Mouse (Mus musculus): ENCODE data around the gene Vmn1r85. TPM values are rescaled to one million over a fixed set of nuclear protein-coding genes. Genes with fewer than 3 reads are reported as not detected.

Gene Vmn1r85
- polyA plus RNA-seq, 1 experiment, result not detected

DNA sequence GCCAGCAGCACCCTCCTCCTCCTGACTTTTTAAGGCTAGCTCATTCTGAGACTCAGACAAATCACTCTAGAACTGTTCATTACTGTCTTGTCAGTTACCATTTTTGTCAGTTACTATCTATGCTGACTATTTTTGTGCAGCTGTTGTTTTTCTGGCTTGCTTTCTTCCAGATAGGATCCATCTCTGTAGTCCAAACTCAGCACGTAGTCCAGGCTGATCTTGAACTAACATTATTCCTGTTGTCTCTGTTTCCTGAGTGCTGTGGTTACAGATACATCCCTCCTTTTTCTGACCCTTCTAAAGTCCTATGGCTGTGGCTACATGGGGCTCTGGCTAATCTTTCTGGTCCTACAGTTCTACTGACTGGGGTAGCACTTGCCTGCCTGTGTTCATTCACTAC lies 55.8 kb downstream of the Vmn1r85 start:
- peaks cover 6% of the 10 kb centered on the region; the same call in 1 of the 2 replicates for H3K36me3 ChIP-seq (ENCODE audit: control insufficient read depth, insufficient read depth, low read length)
- H3K27me3 ChIP-seq (ENCODE audit: control insufficient read depth, insufficient read depth, low read length), result peaks cover 12% of the 10 kb centered on the region; the same call in 1 of the 2 replicates
- DNase-seq, result no peak
- WGBS, result 83% methylated on average over 1 of the region's 1 CpGs
- no peak for TF ChIP-seq CTCF (IDR thresholded peaks at IDR 0.05; ENCODE audit: borderline replicate concordance, control insufficient read depth, extremely low read depth, insufficient read depth, low read length, poor library complexity)
- TF ChIP-seq POLR2A (IDR thresholded peaks at IDR 0.05; ENCODE audit: control insufficient read depth, extremely low read depth, insufficient read depth, low read length, poor library complexity), result no peak
- H3K4me1 ChIP-seq (replicated peaks; ENCODE audit: control insufficient read depth, insufficient read depth, low read length), result peaks cover 28% of the 10 kb centered on the region
- H3K4me3 ChIP-seq (ENCODE audit: control insufficient read depth, insufficient read depth, low read length), result no peak overlapping the region
- H3K27ac ChIP-seq (ENCODE audit: control insufficient read depth, insufficient read depth, low read length), result no peak overlapping the region

DNA sequence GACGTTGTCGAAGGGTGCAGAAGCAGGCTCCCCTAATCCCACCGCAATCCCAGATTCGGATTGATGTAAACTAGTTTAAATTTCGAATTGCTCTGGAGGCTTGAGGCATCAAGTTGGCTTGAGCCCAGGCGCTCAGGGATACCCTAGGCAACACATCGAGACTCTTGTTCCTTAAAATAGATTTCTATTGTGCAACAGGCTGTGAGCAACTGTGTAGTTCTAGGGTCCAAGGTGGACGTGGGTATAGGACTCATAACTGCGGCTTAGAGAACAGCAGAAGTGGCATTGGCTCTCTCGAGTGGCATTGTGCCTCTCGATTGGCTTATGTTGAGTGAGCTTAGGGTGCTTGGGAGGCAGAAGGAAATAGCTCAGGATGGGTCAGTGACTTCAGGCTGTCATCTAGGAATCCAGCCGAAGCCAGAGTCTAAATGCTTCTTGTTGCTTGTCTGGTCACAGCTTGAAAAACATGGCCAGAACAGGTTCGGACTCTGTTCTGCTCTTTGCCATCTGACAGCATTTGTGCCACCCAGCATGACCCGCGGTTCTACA lies 56.3 kb downstream of the Vmn1r85 start:
- no peak for DNase-seq
- Histone ChIP-seq H3K4me3 (ENCODE audit: control insufficient read depth, insufficient read depth, low read length) (peak overlapping the region; percentile 84), H3K27ac (ENCODE audit: control insufficient read depth, insufficient read depth, low read length) (peak overlapping the region; percentile 74), H3K36me3 (ENCODE audit: control insufficient read depth, insufficient read depth, low read length) (peaks cover 6% of the 10 kb centered on the region; the same call in 1 of the 2 replicates), H3K4me1 (replicated peaks; ENCODE audit: control insufficient read depth, insufficient read depth, low read length) (peaks cover 28% of the 10 kb centered on the region), H3K27me3 (ENCODE audit: control insufficient read depth, insufficient read depth, low read length) (peaks cover 7% of the 10 kb centered on the region; the same call in 1 of the 2 replicates)
- TF ChIP-seq POLR2A (IDR thresholded peaks at IDR 0.05; ENCODE audit: control insufficient read depth, extremely low read depth, insufficient read depth, low read length, poor library complexity) (no peak), CTCF (IDR thresholded peaks at IDR 0.05; ENCODE audit: borderline replicate concordance, control insufficient read depth, extremely low read depth, insufficient read depth, low read length, poor library complexity) (no peak)
- 11% methylated on average over 15 of the region's 15 CpGs for WGBS

DNA sequence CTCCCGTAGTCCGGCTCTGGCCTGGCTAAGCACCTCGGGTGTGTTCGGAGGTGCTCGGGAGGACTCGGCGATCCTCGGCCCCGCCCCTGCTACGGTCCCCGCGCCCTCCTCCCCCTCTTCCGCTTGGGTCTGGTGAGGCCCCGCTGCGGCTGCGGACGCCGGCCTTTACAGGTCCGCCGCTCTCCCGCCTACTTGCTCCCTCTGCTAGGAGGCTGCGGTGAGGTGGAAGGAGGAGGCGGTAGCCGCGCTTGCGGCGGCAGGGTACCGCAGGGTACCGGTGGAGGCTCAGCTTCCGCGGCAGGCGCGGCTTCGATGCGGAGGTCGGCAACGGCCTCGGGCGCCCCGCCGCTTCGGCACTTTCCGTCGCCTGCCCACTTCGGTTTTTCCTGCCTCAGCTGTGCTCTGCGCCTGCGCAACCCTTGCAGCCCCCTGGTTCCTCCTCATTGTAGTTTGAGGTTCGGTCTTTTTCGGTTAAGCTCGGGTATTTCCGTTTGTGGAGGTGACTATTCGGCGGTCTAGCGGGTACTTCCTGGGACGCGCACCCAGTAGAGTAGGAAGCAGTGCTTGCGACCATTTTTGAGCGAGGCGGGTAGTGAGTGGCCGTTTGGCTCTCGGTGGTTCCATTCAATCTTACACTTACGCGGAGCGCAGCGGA lies 56.9 kb downstream of the Vmn1r85 start, which contains the start of gene Ube2m:
TSS of gene Ube2m (minus strand) at position 375 of the 655 bp plus-strand sequence.
- TF ChIP-seq POLR2A (IDR thresholded peaks at IDR 0.05; ENCODE audit: control insufficient read depth, extremely low read depth, insufficient read depth, low read length, poor library complexity) (peak; percentile 92), CTCF (IDR thresholded peaks at IDR 0.05; ENCODE audit: borderline replicate concordance, control insufficient read depth, extremely low read depth, insufficient read depth, low read length, poor library complexity) (no peak)
- DNase-seq, result peak; percentile 100
- H3K27me3 ChIP-seq (ENCODE audit: control insufficient read depth, insufficient read depth, low read length), result peaks cover under 1% of the 10 kb centered on the region; the same call in 1 of the 2 replicates
- peaks cover 6% of the 10 kb centered on the region; the same call in 1 of the 2 replicates for H3K36me3 ChIP-seq (ENCODE audit: control insufficient read depth, insufficient read depth, low read length)
- peaks cover 25% of the 10 kb centered on the region for H3K4me1 ChIP-seq (replicated peaks; ENCODE audit: control insufficient read depth, insufficient read depth, low read length)
- peak within 1 kb of the TSS; percentile 87 for H3K27ac ChIP-seq (ENCODE audit: control insufficient read depth, insufficient read depth, low read length)
- H3K4me3 ChIP-seq (ENCODE audit: control insufficient read depth, insufficient read depth, low read length), result peak within 1 kb of the TSS; percentile 84
- under 1% methylated on average over 63 of the region's 65 CpGs for WGBS

- under 1% methylated on average over 33 of the region's 33 CpGs for WGBS
Measured at GRCm38 (mm10) chr7:13037366-13037765, 57.6 kb downstream of the Vmn1r85 start.

GRCm38 (mm10) chr7:13036806-13037205 lies 58.2 kb downstream of the Vmn1r85 start:
- peaks cover 25% of the 10 kb centered on the region for H3K4me1 ChIP-seq (replicated peaks; ENCODE audit: control insufficient read depth, insufficient read depth, low read length)
- WGBS, result 35% methylated on average over 4 of the region's 4 CpGs
- H3K36me3 ChIP-seq (ENCODE audit: control insufficient read depth, insufficient read depth, low read length), result peaks cover 13% of the 10 kb centered on the region
- no peak for DNase-seq
- H3K27me3 ChIP-seq (ENCODE audit: control insufficient read depth, insufficient read depth, low read length), result no peaks in the 10 kb centered on the region
- H3K27ac ChIP-seq (ENCODE audit: control insufficient read depth, insufficient read depth, low read length), result no peak overlapping the region
- H3K4me3 ChIP-seq (ENCODE audit: control insufficient read depth, insufficient read depth, low read length), result peak overlapping the region; percentile 84; the same call in 1 of the 2 replicates
- TF ChIP-seq POLR2A (IDR thresholded peaks at IDR 0.05; ENCODE audit: control insufficient read depth, extremely low read depth, insufficient read depth, low read length, poor library complexity) (no peak), CTCF (IDR thresholded peaks at IDR 0.05; ENCODE audit: borderline replicate concordance, control insufficient read depth, extremely low read depth, insufficient read depth, low read length, poor library complexity) (no peak)

More at GRCm38 (mm10) chr7:13037366-13037765, 57.6 kb downstream of the Vmn1r85 start:
- Histone ChIP-seq H3K27me3 (ENCODE audit: control insufficient read depth, insufficient read depth, low read length) (no peaks in the 10 kb centered on the region), H3K36me3 (ENCODE audit: control insufficient read depth, insufficient read depth, low read length) (peaks cover 7% of the 10 kb centered on the region; the same call in 1 of the 2 replicates), H3K4me3 (ENCODE audit: control insufficient read depth, insufficient read depth, low read length) (peak overlapping the region; percentile 84), H3K4me1 (replicated peaks; ENCODE audit: control insufficient read depth, insufficient read depth, low read length) (peaks cover 25% of the 10 kb centered on the region), H3K27ac (ENCODE audit: control insufficient read depth, insufficient read depth, low read length) (peak overlapping the region; percentile 48; the same call in 1 of the 2 replicates)
- TF ChIP-seq POLR2A (IDR thresholded peaks at IDR 0.05; ENCODE audit: control insufficient read depth, extremely low read depth, insufficient read depth, low read length, poor library complexity) (no peak), CTCF (IDR thresholded peaks at IDR 0.05; ENCODE audit: borderline replicate concordance, control insufficient read depth, extremely low read depth, insufficient read depth, low read length, poor library complexity) (no peak)
- DNase-seq, result no peak

DNA sequence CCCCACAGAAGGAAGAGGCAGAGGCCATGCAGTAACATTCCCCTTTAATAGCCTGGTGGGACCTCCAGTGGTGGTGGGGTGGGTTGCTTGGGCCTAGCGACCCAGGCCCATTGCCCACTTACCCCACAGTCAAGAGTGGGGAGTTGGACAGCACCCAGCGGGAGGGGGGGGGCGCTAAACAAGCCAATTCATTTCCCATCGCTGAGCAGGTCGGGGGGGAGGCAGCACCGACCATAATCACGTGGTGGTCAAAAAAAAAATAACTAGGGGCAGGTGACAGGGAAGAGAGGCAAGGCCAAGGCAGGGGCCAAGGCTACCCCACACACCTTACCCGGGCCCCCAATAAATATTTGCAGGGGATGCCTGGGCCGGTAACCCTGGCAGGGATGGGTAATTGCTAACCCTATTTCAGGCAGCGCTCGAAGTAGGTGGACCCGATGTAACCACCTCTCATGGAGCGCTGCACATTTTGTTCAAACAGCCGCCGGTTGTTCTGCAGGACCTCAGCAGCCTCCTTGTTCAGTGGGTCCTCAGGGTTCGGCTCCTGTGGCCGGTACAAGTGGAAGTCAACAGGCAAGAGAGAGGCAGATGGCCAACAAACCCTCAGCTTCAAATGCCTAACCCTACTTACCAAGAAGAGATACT lies 59.6 kb downstream of the Vmn1r85 start:
- H3K4me1 ChIP-seq (replicated peaks; ENCODE audit: control insufficient read depth, insufficient read depth, low read length), result peaks cover 25% of the 10 kb centered on the region
- DNase-seq, result no peak
- TF ChIP-seq POLR2A (IDR thresholded peaks at IDR 0.05; ENCODE audit: control insufficient read depth, extremely low read depth, insufficient read depth, low read length, poor library complexity) (no peak), CTCF (IDR thresholded peaks at IDR 0.05; ENCODE audit: borderline replicate concordance, control insufficient read depth, extremely low read depth, insufficient read depth, low read length, poor library complexity) (no peak)
- no peak overlapping the region for H3K4me3 ChIP-seq (ENCODE audit: control insufficient read depth, insufficient read depth, low read length)
- 90% methylated on average over 17 of the region's 17 CpGs for WGBS
- no peaks in the 10 kb centered on the region for H3K27me3 ChIP-seq (ENCODE audit: control insufficient read depth, insufficient read depth, low read length)
- H3K27ac ChIP-seq (ENCODE audit: control insufficient read depth, insufficient read depth, low read length), result no peak overlapping the region
- H3K36me3 ChIP-seq (ENCODE audit: control insufficient read depth, insufficient read depth, low read length), result peaks cover 26% of the 10 kb centered on the region
